Mouse (Mus musculus) left cerebral cortex, postnatal 36 days (tissue): ENCODE results near the gene Scn1a. TPM values are rescaled to one million over a fixed set of nuclear protein-coding genes. Genes with fewer than 3 reads are reported as not detected.
A peak's percentile ranks its signal among the peaks of the same experiment; 100 is the strongest.

Source experiments
- DNase-seq, 2 experiments: peaks; one replicate each; pipeline ENCODE4 v3.0.0; 2021 to 2022; ENCODE audit warnings: low spot score in 2 of 2, mixed read lengths in 1 of 2
- intact Hi-C: fragments of 180-260 bp; cut with DNase I; formaldehyde crosslinking; loops from one replicate; pipeline ENCODE4 v1.15.1; 2025
- total RNA-seq, 2 experiments: library from RNA; stranded (reverse); gene quantifications; 2 replicates each; pipeline ENCODE4 v1.2.3; 2021

Scn1a gene
- 100 to 1,000 TPM; 110 to 120 TPM for total RNA-seq

GRCm38 (mm10) chr2:66440711-66441110 lies at the start of gene Scn1a:
Gene Scn1a (minus strand): TSS chr2:66440840.
- intact Hi-C loops, result no loop called here

GRCm38 (mm10) chr2:66478395-66478794 lies 37.8 kb upstream of the Scn1a start:
- DNase-seq, result no peak
- intact Hi-C loops, result no loop called here

More at GRCm38 (mm10) chr2:66440711-66441110, at the start of gene Scn1a:
- DNase-seq, result peak; percentile 30 to 32

GRCm38 (mm10) chr2:66473181-66473822 lies 32.7 kb upstream of the Scn1a start:
- DNase-seq, result no peak
- intact Hi-C loops, result loop anchor here (2.0 to 5.0 kb wide), 2 partner anchors 174 to 327 kb away; no protein-coding TSS in a partner anchor

GRCm38 (mm10) chr2:66465484-66465883 lies 24.8 kb upstream of the Scn1a start:
- no peak for DNase-seq
- intact Hi-C loops, result no loop called here

- intact Hi-C loops, result no loop called here
- no peak for DNase-seq
Observed at GRCm38 (mm10) chr2:66464874-66465458, 24.3 kb upstream of the Scn1a start.

GRCm38 (mm10) chr2:66463916-66464315 lies 23.3 kb upstream of the Scn1a start:
- intact Hi-C loops, result no loop called here
- DNase-seq, result no peak

DNA sequence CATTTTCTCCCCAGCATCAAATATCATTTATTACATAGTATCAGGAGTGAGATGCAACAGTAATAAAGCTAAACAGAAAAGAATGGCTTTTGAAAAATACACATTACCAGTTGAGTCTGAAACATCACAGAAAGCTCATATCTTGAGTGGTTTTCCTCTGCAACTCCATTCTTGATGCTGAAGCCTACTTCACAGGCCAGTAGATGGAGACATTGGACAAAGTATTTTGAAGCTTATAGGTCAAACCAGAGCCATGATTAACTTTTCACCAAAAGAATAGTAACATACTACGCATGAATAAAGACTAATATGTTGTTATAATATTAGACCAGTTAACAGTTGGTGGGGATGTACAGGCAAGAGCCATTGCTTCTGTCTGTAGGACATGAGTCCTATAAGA lies 21.8 kb upstream of the Scn1a start:
- DNase-seq, result no peak
- intact Hi-C loops, result no loop called here

DNA sequence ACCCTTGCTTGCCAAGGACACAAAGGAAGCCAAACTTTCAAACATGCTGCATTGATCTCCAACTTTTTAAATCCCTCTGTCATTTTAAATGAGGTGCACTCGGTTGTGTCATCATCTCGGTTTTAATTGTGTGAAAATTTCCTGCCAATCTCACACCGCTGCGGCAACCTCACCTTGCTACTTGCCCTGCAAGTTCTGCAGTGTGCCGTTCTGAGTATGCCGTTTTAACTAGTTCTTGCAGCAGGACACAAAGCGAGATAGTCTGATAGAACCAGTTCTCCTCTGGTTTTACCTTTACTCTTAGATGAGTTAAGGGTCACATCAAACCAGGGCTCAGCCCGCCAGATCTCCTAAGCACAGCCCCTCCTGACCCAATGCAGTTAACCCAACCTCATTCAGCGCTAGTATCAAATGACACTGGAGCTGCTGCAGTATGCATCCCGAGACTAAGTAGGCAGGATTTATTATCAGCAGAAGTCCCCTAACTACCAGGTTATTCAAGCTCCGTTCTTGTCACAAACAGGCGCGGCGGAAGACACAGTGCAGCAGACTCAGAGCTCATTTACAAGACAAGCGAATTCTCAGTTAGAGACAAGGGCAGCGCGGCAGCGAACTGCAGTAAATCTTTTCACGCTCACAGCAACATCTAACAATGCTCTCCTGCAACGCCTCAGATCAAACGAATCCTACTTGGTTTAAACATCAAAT lies 722 bp downstream of the Scn1a start:
- intact Hi-C loops, result no loop called here

DNA sequence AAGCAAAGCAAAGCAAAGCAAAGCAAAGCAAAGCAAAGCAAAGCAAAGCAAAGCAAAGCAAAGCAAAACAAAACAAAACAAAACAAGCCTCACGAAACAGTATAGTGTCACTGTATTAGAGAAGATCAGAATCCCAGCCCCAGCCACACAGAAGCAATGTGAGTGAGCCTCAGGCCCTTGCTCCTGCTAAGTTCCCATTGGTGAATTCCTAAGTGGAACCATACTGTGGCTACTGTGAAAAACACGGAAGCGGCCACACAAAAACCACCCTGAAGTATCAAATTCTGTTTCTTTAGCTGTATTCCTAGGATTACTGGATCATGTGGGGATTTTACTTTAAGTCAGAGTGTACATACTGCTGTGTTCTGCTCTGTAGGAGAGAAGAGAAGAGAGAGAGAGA lies 4.4 kb downstream of the Scn1a start:
- DNase-seq, result no peak
- intact Hi-C loops, result no loop called here

More for the DNA sequence above, 722 bp downstream of the Scn1a start:
- DNase-seq, result peak; percentile 19 to 23

DNA sequence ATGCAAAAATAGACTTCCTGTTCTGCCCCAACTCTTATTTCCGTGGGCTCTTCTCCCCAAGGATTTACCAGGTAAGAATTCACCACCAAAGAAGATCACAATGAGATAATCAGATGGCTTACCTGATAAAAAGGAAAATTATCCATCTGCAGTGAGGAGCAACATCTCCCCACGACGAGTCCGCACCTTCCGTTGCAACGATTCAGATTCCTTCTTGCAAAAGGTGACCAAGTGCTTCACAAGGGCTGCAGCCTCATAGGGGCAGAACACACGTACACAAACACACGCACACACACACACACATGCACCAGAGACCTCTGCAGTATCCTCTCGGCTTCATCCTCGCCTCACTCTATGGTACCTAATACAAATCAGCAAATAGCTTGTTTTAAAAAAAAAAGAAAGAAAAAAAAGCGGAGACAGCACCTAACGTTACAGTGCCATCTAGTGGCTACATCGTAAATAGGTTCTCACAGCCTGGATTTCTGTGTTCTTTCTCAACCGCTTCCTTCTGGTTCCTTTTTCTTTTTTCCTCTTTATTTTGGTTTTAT lies 30.8 kb downstream of the Scn1a start:
- DNase-seq, result peak; percentile 51 to 55
- intact Hi-C loops, result loop anchor here (1.0 to 2.0 kb wide), 2 partner anchors 73 to 154 kb away; partner anchors contain the start of gene Ttc21b

GRCm38 (mm10) chr2:66408899-66409739 lies 31.5 kb downstream of the Scn1a start:
- intact Hi-C loops, result loop anchor here (1.0 to 2.0 kb wide), 2 partner anchors 72 to 153 kb away; partner anchors contain the start of gene Ttc21b
- peak; percentile 39 to 46 for DNase-seq

GRCm38 (mm10) chr2:66408456-66408855 lies 32.2 kb downstream of the Scn1a start:
- DNase-seq, result peak; percentile 39 to 42
- intact Hi-C loops, result loop anchor here (2.0 kb wide), 1 partner anchor 72 kb away; no protein-coding TSS in a partner anchor

GRCm38 (mm10) chr2:66392586-66392985 lies 48.1 kb downstream of the Scn1a start:
- DNase-seq, result no peak
- intact Hi-C loops, result no loop called here

- intact Hi-C loops, result no loop called here
- DNase-seq, result no peak
Observed at GRCm38 (mm10) chr2:66367957-66368356, 72.7 kb downstream of the Scn1a start.

DNA sequence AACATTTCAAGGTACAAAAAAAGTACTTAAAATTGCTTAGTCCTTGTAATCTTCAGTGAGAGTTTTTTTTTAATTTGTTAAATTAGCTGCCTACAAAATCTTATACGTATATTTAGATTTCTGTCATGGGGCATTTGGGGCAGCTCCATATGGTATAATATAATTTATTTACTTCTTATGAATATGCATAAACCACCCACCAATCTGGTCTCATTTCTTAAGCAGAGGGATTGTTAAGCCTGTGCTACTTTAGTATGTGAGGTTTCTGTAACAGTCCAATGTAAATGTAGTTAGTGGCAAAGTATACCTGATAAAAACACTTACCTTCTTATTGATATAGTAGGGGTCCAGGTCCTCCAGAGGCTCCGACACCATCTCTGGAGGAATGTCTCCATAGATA lies 90.0 kb downstream of the Scn1a start:
- DNase-seq, result no peak
- intact Hi-C loops, result no loop called here

DNA sequence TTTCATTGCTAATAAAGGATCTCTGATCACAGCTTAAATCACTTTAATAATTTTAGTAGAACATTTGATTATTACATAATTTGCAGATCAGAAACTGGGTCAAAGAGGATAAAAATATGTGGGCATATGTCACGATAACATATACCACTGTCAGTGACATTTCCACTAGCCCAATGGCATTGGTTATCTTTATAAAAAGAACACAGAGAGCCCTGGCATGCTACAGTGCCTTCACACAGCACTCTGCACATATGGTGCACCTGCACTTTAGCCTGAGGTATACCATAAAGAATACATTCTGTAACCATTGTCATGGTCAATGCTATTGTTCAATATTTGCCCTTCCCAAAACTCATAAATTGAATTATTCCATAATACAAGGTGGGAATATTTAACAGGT lies 94.0 kb downstream of the Scn1a start:
- no peak for DNase-seq
- intact Hi-C loops, result no loop called here

DNA sequence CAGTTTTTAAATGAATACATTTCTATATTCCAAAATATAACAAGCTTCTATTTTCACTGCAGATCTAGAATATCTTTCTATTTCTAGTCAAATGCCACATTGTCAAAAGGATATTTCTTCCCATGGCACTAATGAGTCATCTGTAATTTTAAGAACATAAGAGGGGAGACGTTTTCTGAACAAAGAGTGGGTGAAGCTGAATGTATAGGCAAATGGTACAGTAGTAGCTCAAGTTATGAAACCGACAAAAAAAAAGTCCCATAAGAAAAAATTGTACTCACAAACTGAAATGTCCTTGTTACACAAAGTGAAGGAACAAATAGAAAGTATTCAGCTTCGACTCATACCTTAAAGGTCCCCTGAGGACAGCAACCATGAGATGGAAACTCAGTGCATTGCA lies 94.5 kb downstream of the Scn1a start:
- no peak for DNase-seq

DNA sequence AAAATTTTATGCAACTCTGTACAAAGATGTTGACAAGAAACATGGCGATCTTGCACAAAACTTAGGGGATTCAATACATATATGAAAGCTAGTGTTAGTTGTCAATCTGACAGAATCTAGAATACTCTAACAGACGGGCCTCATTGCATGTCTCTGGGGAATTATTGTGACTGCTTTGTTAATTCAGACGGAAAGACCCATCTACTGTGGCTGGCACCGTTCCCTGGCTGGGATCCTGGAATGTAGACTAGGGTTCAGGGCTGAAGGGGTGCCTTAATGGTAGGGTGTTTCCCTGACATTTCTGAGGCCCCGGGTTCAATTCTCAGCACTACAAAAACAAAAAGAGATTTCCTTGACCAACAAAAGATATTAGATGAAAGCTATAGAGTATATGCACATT lies 103.2 kb downstream of the Scn1a start:
- intact Hi-C loops, result loop anchor here (2.0 kb wide), 1 partner anchor 71 kb away; no protein-coding TSS in a partner anchor
- no peak for DNase-seq

More for the DNA sequence above, 94.5 kb downstream of the Scn1a start:
- intact Hi-C loops, result no loop called here

GRCm38 (mm10) chr2:66336396-66336795 lies 104.2 kb downstream of the Scn1a start:
- no peak for DNase-seq

More at GRCm38 (mm10) chr2:66336396-66336795, 104.2 kb downstream of the Scn1a start:
- intact Hi-C loops, result loop anchor here (2.0 kb wide), 1 partner anchor 72 kb away; no protein-coding TSS in a partner anchor
